Mouse (Mus musculus): Measurements from ENCODE around the gene Grid1.

Gene Grid1

DNA sequence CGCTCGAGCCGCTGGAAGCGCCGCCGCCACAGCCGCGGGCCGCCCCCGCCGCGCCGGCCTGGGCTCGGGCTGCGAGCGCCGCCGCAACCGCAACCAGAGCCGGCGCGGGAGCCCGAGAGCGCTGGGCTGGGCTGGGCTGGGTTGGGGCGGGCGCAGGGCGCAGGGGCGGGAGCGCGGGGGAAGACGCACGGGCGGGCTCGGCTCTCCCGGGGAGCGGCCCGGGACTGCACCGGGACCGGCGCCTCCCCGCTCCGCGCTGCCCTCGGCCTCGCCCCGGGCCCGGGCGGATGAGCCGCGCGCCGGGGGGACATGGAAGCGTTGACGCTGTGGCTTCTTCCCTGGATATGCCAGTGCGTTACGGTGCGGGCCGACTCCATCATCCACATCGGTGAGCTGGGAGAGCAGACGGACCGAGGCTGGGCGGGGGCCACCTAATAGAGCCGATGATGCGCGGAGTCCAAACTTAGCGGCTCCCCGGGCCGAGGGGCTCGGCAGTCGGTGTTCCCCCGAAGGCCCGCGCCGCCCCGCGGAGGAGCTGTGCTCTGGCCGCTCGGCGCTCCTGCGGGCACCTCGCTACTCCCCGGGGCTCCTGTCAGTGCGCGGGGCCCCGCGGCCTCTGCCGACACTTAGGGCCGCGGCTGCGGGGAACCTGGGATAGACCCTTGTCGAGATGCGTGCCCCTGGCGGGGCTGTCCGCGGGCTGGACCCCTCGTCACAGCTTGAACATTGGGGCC lies at the start of gene Grid1:
Grid1 (plus strand) TSS at position 190 of the 734 bp plus-strand sequence.
- ChIA-PET POLR2A (interaction anchor here in 3 of 4 experiments (0.6 to 1.3 kb wide), 7 partner anchors 8 to 203 kb away, joined by 3 read pairs; no protein-coding TSS in a partner anchor), CTCF (interaction anchor here in 2 of 4 experiments (1.0 to 1.6 kb wide), 2 partner anchors 9 to 864 kb away, joined by 3 to 7 read pairs; no protein-coding TSS in a partner anchor)

DNA sequence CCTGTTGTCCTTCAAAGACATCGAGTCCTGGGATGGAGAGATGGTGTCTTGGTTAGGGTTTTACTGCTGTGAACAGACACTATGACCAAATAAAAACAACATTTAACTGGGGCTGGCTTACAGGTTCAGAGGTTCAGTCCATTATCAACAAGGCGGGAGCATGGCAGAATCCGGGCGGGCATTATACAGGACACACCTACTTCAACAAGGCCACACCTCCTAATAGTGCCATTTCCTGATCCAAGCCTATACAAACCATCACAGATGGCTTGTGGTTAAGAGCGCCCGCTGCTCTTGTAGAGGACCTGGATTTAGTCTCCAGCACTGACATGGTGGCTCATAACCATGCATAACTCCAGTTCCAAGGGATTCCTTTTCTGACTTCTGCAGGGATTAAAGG lies 49.4 kb upstream of the Grid1 start:
- ChIA-PET CTCF (interaction anchor here in 1 of 4 experiments (1.6 kb wide), 1 partner anchor 150 kb away, joined by 3 read pairs; no protein-coding TSS in a partner anchor), POLR2A (interaction anchor here in 1 of 4 experiments (1.2 to 1.7 kb wide), 3 partner anchors 8 to 77 kb away, joined by 3 to 7 read pairs (median 5); no protein-coding TSS in a partner anchor)

DNA sequence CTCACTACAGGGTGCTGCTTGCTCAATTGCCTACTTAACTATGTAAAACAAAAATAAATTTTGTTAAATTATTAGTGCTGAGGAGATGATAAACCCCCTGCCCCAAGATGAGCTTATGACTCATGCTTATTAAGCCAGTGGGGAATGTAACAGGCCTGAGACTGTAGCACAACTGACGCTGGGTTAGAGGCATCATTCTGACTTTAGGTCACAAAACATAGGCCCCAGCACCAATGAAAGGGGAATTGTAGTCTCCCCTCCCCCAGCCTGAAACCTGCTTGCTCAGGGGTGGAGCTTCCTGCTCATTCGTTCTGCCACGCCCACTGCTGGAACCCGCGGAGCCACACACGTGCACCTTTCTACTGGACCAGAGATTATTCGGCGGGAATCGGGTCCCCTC lies 48.3 kb upstream of the Grid1 start:
- POLR2A ChIA-PET: interaction anchor here in 3 of 4 experiments (0.6 to 1.8 kb wide), 8 partner anchors 8 to 160 kb away, joined by 3 to 7 read pairs (median 4); no protein-coding TSS in a partner anchor
- CTCF ChIA-PET: interaction anchor here in 1 of 4 experiments (0.7 kb wide), 1 partner anchor 151 kb away, joined by 3 read pairs; no protein-coding TSS in a partner anchor

DNA sequence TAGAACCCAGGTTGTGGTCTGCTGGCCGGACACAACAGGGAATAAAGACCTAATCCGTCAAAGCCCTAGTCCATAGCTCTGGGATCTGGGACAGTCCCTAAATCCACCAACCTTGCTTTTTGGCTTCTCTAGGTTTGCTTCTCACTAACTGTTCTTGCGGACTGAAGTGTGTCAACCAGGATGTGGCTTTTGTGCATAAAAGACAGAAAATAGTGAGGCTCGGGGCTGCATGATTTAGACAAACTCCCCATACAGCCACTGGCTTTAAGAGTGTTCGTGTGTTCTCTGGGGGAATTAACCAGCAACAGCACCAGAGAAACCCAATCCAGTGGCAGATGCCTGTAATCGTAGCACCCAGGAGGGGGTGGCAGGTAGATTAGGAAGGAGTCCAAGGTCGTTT lies 47.8 kb upstream of the Grid1 start:
- POLR2A ChIA-PET: interaction anchor here in 3 of 4 experiments (0.5 to 3.1 kb wide), 9 partner anchors 8 to 154 kb away, joined by 3 to 30 read pairs (median 6); no protein-coding TSS in a partner anchor
- CTCF ChIA-PET: interaction anchor here in 1 of 4 experiments (0.7 kb wide), 1 partner anchor 151 kb away, joined by 3 read pairs; no protein-coding TSS in a partner anchor

DNA sequence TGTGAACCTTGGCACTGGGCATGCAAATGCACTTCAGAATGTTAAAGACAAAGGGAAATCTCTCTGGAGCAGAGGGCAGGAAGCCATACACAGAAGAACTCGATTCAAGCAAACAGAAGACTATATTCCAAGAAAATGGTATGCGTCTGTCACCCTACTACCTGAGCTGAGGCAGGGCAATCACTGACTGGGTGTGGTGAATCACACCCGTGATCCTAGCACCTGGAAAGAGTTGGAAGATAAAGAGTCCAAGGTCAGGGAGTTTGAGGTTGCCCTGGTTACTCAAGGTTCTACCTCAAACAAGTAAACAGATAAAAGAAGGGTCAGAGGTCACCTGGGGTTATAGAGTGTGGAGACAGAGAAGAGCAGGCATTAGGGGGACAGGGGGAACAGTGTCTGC lies 46.2 kb upstream of the Grid1 start:
- ChIA-PET POLR2A (interaction anchor here (0.6 to 3.1 kb wide), 39 partner anchors 8 to 476 kb away, joined by 3 to 30 read pairs (median 5); partner anchors contain the start of gene Wapl (in 1 of the 4)), CTCF (interaction anchor here in 2 of 4 experiments (0.6 to 1.6 kb wide), 9 partner anchors 37 to 200 kb away, joined by 3 to 7 read pairs (median 4); no protein-coding TSS in a partner anchor)

DNA sequence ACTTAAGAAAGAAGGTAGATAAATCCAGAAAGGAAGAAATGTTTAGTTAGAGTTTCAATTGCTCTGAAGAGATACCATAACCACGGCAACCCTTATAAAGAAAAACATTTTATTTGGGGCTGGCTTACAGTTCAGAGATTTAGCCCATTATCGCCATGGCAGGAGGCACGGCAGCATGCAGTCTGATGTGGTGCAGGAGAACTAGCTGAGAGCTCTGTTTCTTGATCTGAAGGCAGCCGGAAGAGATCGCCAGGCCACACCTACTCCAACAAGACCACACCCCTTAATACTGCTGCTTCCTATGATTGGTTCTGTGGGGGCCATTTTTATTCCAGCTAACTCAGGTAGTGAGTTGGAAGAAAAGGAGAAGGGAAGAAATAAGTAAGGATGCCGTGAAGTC lies 45.7 kb upstream of the Grid1 start:
- POLR2A ChIA-PET: interaction anchor here (0.6 to 3.1 kb wide), 55 partner anchors 8 to 773 kb away, joined by 3 to 30 read pairs (median 4); partner anchors contain the start of gene Wapl (in 1 of the 4)
- CTCF ChIA-PET: interaction anchor here in 3 of 4 experiments (0.6 to 1.6 kb wide), 11 partner anchors 37 to 200 kb away, joined by 3 to 8 read pairs (median 5); no protein-coding TSS in a partner anchor

DNA sequence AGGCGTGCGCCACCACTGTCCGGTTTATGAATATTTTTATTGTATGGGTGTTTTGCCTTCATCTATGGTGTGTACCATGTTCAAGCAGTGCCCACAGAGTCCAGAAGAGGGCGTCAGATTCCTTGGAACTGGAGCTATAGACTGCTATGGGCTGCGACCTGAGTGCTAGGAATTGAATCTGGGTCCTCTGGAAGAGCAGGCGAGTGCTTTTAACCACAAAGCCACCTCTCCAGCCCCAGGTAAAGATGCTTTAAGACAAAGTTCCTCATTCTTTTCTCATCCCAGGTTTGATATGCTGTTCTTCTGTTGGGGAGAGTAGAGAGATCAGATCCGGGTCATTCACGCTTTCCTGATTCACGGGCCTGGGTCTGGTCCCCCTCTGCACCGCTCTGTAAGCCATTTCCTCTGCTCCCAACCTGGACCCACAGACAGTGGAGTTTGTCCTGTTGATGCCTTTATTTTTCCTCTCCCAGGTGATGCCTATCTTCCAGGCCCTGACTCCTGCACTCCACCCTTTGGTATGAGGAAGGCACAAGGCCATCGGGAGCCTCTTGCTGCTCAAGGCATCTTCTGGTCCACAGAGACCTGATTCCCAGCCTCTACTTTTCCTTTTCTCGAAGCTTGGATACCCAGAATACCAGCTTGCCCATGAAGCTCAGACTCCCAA lies 43.1 kb upstream of the Grid1 start:
- POLR2A ChIA-PET: interaction anchor here in 2 of 4 experiments (0.6 to 2.1 kb wide), 10 partner anchors 8 to 169 kb away, joined by 3 to 10 read pairs (median 4); no protein-coding TSS in a partner anchor
- CTCF ChIA-PET: interaction anchor here (0.6 to 5.7 kb wide), 26 partner anchors 8 to 785 kb away, joined by 3 to 109 read pairs (median 7); no protein-coding TSS in a partner anchor

DNA sequence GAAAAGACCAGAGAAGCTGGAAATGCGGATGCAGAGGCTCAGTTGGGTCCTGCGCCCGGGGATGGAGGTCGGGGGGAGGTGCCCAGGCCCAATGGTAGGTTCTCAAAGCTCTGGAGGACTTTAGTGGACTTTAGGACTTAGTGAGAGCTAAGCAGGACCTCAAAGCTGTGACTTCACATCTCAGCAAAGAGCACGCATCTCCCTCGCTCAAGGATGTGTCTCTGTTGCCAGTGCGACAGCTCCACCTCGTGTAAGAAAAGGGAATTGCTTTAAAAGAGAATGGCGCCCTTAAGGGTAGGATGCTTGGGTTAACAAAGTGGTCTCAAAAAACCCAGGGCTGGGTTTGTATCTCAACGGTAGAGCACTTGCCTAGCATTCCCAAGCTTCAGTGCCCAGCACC lies 42.1 kb upstream of the Grid1 start:
- CTCF ChIA-PET: interaction anchor here (0.6 to 5.7 kb wide), 41 partner anchors 9 to 822 kb away, joined by 3 to 109 read pairs (median 5); no protein-coding TSS in a partner anchor
- POLR2A ChIA-PET: interaction anchor here in 2 of 4 experiments (0.6 to 2.1 kb wide), 18 partner anchors 9 to 203 kb away, joined by 3 to 10 read pairs (median 3); no protein-coding TSS in a partner anchor

DNA sequence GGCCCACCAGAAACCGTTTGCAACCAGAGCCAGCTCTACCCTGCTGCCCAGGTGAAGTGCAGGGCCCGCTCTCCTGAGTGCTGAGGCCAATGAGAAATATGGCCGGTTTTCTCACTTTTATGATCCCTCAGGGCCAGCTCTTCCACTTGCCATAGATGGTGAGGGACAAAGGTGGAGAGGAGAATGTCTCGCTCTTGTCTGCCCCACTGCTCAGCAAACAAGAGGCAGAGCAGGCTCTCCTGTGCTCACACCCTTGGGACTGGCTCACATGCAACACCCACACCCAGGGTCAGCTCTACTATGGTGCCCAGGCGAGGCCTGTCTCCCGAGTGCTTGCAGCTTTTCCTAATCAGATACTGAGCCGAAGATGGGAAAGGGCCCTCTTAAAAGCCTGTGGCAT lies 41.1 kb upstream of the Grid1 start:
- ChIA-PET CTCF (interaction anchor here (0.7 to 5.7 kb wide), 15 partner anchors 10 to 376 kb away, joined by 3 to 109 read pairs (median 7); no protein-coding TSS in a partner anchor), POLR2A (interaction anchor here in 2 of 4 experiments (0.6 to 2.1 kb wide), 5 partner anchors 40 to 167 kb away, joined by 3 to 10 read pairs (median 4); no protein-coding TSS in a partner anchor)

DNA sequence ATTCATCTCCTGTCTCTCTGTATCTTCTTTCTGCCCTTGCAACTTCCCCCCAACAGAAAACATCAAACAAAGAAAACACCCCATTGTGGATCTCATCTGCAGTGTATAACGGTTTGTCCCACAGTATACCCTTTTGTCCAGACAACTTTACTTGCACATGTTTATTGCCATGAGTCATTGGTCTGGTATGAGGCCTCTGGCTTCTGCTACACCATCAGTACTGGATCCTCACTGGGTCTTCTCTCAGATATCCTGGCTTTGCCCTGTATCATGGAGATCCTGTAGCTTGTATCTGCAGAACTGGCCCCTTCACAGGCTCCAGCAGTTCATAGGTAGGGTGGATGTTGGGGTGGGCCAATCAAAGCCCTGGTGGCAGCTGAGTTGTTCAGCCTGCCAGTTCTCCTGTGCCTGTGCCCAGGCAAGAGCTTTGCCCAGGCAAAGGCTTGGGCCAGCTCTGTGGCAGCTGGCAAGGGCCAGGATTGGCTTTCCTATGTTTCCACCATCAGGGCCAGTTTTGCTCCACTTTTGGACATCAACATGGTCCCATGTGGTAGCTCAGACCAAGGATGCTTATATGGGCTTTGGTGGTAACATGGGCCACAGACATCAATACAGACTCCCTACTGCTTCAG lies 26.4 kb upstream of the Grid1 start:
- POLR2A ChIA-PET: no interaction called here
- CTCF ChIA-PET: no interaction called here

DNA sequence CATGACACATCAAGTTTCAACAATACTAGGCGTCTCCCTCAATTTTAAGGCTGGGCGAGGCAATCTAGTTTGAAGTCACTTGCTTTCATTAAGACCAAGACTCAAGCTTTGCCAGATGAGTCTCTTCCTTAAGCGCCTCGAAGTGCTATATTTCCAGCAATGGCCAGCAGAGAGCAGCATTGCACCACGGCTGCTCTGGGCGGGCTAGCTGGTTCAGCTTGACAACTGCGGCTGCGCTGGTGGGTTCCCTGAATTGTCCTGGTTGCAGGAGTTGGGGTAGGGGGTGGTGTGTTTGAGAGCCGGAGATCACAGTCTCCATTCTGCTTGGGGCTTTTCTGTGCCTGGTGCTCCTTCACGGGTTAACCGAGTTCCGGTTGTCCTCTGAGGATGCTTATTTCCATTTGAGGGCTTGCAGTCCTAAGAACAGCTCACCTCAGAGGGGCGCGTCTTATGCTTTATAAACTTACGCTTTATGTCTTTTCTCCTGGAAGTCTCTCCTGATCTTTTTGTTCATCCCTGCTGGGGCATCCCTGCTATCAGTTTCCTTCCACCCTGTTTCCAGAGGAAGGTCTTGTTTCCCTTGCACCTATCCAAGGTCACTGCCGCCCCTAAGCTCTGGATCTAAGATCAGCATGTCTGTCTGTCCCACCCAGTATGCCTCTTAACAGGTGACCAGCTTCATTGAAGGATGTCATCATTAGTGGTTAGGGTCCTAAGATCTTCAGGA lies 9.0 kb upstream of the Grid1 start:
- CTCF ChIA-PET: interaction anchor here (0.5 to 1.7 kb wide), 29 partner anchors 10 to 1077 kb away, joined by 3 to 10 read pairs (median 4); no protein-coding TSS in a partner anchor
- POLR2A ChIA-PET: interaction anchor here in 2 of 4 experiments (0.6 to 1.0 kb wide), 5 partner anchors 9 to 192 kb away, joined by 3 to 4 read pairs (median 3); partner anchors contain the start of gene Grid1 (in 1 of the 2)

DNA sequence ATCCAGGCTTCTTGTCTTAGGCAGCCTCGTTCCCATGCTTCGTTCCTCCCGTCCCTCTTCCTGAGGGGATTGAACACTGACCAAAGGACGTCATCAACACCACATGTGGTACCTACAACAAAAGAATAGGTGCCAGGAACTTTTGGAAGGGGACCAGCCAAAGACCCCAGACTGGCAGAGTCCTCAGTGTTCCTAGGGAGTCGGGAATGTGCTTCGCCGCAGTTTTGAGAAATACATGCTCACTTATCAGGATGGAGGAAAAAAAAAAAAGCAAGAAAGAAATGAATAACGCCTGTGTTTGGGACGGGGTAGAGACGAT lies 8.5 kb upstream of the Grid1 start:
- POLR2A ChIA-PET: interaction anchor here in 2 of 4 experiments (0.8 to 1.0 kb wide), 4 partner anchors 9 to 37 kb away, joined by 3 to 4 read pairs (median 3); partner anchors contain the start of gene Grid1 (in 1 of the 2)
- CTCF ChIA-PET: interaction anchor here (0.7 to 1.7 kb wide), 15 partner anchors 12 to 848 kb away, joined by 3 to 13 read pairs (median 5); no protein-coding TSS in a partner anchor

DNA sequence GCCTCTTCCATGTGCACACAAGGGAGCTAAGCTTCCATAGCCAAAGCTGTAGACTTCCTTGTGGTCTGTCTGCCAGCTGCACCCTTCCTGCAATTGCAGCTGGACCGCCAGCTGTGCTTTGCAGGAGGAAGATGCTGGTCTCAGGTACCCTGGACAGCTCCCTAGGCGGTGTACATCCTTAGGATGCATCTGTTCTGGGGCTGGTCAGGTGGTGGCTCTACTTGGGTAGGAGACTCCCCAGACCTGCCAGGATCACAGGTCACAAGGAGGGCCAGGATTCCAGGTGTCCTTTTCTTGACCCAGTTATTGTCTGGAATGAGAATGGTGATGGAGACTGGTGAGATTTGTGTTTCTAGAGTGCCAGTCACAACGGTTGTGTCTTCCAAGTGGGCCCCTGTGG lies 3.6 kb upstream of the Grid1 start:
- POLR2A ChIA-PET: interaction anchor here in 2 of 4 experiments (0.6 to 0.8 kb wide), 2 partner anchors 438 to 831 kb away, joined by 3 read pairs; no protein-coding TSS in a partner anchor
- CTCF ChIA-PET: interaction anchor here in 2 of 4 experiments (0.7 to 0.9 kb wide), 3 partner anchors 38 to 195 kb away, joined by 3 read pairs; no protein-coding TSS in a partner anchor

DNA sequence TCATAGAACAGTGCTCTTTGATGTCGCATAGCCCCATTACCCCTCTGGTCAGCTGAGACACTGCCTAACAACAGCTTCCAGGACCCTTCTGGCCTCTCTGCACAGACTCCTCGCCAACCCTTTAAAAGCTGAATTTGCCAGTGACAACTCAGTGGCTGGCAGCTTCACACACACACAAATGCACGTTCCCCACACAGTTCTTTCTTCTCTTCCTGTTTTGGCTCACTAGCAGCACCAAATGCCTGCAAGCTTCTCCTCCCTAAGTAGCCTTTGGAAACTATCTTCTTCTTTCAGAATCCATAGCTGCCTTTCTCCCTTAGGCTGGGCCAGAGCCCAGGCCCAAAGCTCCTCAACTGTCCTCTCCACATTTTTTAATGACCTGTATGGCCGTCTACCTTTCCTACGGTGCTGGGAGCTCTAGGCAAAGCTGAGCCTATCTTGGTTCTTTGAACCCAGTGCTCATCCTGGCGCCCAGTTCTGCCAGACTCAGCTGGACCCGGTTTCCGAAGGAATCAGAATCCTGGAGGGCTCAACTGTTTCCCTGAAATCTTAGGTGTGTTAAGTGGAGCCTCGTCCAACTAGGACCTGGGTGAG lies 1.4 kb upstream of the Grid1 start:
- CTCF ChIA-PET: interaction anchor here in 3 of 4 experiments (0.5 to 0.8 kb wide), 3 partner anchors 20 to 326 kb away, joined by 3 read pairs; no protein-coding TSS in a partner anchor
- POLR2A ChIA-PET: interaction anchor here in 3 of 4 experiments (0.6 to 1.7 kb wide), 8 partner anchors 10 to 1937 kb away, joined by 3 to 7 read pairs (median 4); no protein-coding TSS in a partner anchor

DNA sequence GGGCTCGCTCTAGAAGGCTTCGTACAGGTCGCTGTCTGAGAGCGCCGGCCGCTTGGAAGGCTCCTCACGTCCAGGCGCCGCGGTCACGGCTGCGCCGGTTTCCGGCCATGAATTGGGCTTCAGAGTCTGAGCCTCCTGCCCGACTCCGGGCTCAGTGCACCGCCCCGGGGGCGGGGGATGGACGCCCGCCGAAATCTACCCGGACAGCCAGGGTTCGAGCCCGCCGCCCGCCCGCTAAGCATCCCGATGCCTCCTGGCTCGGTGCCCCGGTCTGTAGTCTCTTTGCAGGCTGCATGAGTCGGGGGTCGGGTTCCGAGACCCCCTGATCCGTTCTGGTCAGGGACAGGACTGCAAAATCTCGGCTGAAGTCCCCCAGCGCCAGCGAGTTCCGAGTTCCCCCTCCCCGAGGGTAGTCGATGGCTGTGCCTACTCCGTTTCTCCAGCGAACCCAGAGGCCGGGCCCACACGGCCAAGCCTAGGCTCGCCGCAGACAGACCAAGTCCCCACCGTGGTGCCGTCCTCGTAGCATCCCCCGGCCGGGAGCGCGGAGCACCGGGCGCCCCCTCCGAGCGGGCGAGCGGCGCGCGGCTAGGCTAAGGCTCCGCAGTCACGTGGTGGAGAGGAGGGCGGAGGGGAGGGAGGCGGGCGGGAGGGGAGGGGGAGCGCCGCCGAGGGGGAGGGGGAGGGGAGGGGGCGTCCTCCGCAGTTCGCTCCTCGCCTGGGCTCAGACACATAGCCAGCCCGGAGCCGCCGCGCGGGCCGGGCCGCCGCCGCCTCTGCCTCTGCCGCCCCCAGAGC lies 588 bp upstream of the Grid1 start:
- POLR2A ChIA-PET: interaction anchor here in 1 of 4 experiments (0.9 to 1.7 kb wide), 5 partner anchors 10 to 73 kb away, joined by 3 to 7 read pairs (median 3); no protein-coding TSS in a partner anchor
- CTCF ChIA-PET: interaction anchor here in 3 of 4 experiments (0.5 to 0.8 kb wide), 3 partner anchors 20 to 325 kb away, joined by 3 read pairs; no protein-coding TSS in a partner anchor

DNA sequence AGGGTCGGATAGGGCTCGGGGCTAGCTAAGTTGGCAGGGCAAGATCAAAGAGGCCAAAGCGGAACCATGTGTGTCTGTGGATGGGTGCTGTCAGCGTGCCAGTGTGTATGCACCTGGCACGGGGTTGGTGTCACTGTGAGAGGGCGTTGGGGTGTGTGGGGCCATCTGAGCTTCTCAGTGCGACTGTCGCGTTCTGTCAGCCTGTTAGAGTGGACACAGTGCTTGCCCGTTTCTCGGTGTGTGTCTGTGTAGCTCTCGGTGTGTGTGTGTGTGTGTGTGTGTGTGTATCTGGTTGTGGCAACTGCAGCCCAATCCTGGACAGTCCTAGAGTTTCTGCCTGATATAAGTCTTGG lies 721 bp downstream of the Grid1 start:
- CTCF ChIA-PET: interaction anchor here in 2 of 4 experiments (0.6 to 1.6 kb wide), 3 partner anchors 10 to 865 kb away, joined by 3 to 7 read pairs (median 3); no protein-coding TSS in a partner anchor
- POLR2A ChIA-PET: interaction anchor here in 3 of 4 experiments (0.6 to 1.3 kb wide), 7 partner anchors 9 to 204 kb away, joined by 3 read pairs; no protein-coding TSS in a partner anchor

Data from embryonic stem cell, embryonic (primary cell).